Mouse (Mus musculus) ovary, postnatal 10 days (tissue): ENCODE results near the gene Rtn4rl1.
"Not testable (repeated sequence)": the region's sequence is repeated elsewhere in the genome, so short reads cannot be mapped to it uniquely, and the experiment has no call there.

Experiments used
- DNase-seq: peaks from one replicate; pipeline ENCODE4 v3.0.0; 2022; ENCODE audit warnings: low spot score

Rtn4rl1 gene

GRCm38 (mm10) chr11:75165441-75166192 is 28.0 kb upstream of the Rtn4rl1 start:
- DNase-seq, result peak; percentile 65

- DNase-seq, result no peak
These were observed 27.3 kb upstream of the Rtn4rl1 start for GRCm38 (mm10) chr11:75166193-75166842.

- no peak for DNase-seq
These were observed 26.5 kb upstream of the Rtn4rl1 start for GRCm38 (mm10) chr11:75166861-75167642.

GRCm38 (mm10) chr11:75167643-75168589 is 25.7 kb upstream of the Rtn4rl1 start:
- DNase-seq, result no peak

- DNase-seq, result peak; percentile 87
These were observed 24.8 kb upstream of the Rtn4rl1 start for GRCm38 (mm10) chr11:75168590-75169361.

GRCm38 (mm10) chr11:75169405-75170080 is 24.0 kb upstream of the Rtn4rl1 start, which contains the start of gene Hic1:
Hic1 (minus strand) TSS chr11:75169519.
- DNase-seq, result no peak

- DNase-seq, result peak; percentile 80
These were observed 23.3 kb upstream of the Rtn4rl1 start for GRCm38 (mm10) chr11:75170136-75170751.

- no peak for DNase-seq
These were observed 22.3 kb upstream of the Rtn4rl1 start for GRCm38 (mm10) chr11:75171186-75171865.

GRCm38 (mm10) chr11:75172151-75173094 is 21.2 kb upstream of the Rtn4rl1 start:
- DNase-seq, result no peak

GRCm38 (mm10) chr11:75173095-75173798 is 20.3 kb upstream of the Rtn4rl1 start:
- DNase-seq, result peak; percentile 71

- DNase-seq, result no peak
These were observed 19.8 kb upstream of the Rtn4rl1 start for GRCm38 (mm10) chr11:75173799-75174165.

- DNase-seq, result not testable (repeated sequence)
These were observed 19.0 kb upstream of the Rtn4rl1 start for GRCm38 (mm10) chr11:75174574-75174973.

GRCm38 (mm10) chr11:75178011-75178410 is 15.6 kb upstream of the Rtn4rl1 start:
- no peak for DNase-seq

- DNase-seq, result peak; percentile 78
These were observed 14.8 kb upstream of the Rtn4rl1 start, which contains the start of gene Ovca2 for GRCm38 (mm10) chr11:75178672-75179208. Ovca2 (minus strand) TSS chr11:75178835.

GRCm38 (mm10) chr11:75183917-75184570 is 9.5 kb upstream of the Rtn4rl1 start:
- DNase-seq, result no peak

GRCm38 (mm10) chr11:75184573-75184972 is 9.0 kb upstream of the Rtn4rl1 start:
- DNase-seq, result no peak
